Mouse (Mus musculus) layer of hippocampus, postnatal 25 days (tissue): Measurements from ENCODE around the gene Dusp16. TPM values are rescaled to one million over a fixed set of nuclear protein-coding genes. Genes with fewer than 3 reads are reported as not detected.
A peak's percentile ranks its signal among the peaks of the same experiment; 100 is the strongest.

ENCODE experiments used
- DNase-seq, 2 experiments: peaks; one replicate each; pipeline ENCODE4 v3.0.0; 2022; ENCODE audit warnings: mixed read lengths in 2 of 2, low spot score in 1 of 2; ENCODE audit errors: extremely low spot score in 1 of 2
- total RNA-seq, 2 experiments: library from RNA; stranded (reverse); gene quantifications; 2 replicates each; pipeline ENCODE4 v1.2.3; 2021

Dusp16 gene
- total RNA-seq, 2 experiments from 2014 or later = 8.9 to 10.4 TPM

DNA sequence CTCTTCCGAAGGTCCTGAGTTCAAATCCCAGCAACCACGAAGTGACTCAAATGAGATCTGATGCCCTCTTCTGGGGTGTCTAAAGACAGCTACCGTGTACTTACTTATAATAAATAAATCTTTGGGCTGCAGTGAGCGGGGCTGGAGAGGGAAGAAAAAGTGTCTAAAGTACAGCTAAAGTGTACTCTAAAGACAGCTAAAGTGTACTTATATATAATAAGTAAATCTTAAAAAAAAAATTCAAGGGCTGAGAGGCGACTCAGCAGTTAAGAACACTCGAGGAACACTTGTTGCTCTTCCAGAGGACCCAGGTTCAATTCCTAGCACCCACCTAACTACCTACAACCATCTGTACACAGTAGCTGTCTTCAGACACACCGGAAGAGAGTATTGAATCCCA lies 46.5 kb downstream of the Dusp16 start:
- DNase-seq = no peak

DNA sequence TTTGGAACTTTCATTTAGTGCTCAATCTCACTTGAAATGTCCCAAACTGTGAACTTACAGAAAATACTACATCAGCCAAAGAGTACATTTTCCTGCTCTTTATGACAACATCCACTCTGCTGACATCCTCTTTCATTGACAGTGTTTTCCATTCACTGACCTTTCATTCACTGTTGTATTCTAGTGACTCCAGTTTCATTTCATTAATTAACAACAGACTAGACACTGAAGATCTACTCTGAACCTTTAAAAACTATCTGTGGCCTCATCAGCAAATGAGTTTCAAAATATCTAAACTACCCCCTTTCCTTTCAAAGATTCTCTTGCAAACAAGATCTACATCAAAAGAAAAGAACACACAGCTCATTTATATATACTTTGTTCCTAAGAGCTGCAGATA lies 48.9 kb downstream of the Dusp16 start:
- DNase-seq = no peak

DNA sequence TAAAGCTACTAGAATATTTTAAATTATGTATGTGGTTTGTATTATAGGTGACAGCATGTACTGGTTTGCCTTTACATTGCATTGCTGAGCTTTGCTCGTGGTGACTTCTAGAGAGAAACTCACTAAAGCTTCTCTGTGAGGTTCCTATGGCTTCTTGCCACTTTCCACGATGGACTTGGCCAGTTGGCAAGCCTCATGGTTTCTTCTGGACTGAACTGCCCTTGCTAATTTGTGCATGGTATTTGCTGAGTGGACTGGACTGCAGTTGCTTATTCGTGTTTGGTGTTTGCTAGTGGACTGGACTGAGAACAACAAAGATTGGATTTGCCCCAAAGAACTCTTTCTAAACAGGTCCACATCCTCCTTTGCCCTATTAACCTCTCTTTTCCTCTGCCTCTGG lies 55.6 kb downstream of the Dusp16 start:
- DNase-seq = no peak

DNA sequence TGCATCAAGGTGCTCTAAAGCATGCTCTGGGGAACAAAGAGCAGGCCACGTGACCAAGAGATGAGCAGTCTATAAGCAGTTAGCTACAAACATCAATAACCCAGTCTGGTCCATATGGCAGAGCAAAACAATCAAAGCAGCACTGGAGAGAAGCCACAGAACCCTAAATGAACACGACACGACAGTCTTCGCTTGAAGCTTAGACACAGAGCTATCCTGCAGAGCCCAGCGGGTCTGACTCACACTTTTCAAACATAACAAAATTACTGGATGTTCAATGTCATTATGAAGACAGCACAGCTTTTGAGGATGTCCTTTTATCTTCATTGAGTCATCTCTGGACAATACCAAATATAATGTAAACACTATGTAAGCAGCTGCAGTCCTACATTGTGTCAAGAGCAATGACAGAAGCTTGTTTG lies 58.6 kb downstream of the Dusp16 start:
- DNase-seq = no peak

DNA sequence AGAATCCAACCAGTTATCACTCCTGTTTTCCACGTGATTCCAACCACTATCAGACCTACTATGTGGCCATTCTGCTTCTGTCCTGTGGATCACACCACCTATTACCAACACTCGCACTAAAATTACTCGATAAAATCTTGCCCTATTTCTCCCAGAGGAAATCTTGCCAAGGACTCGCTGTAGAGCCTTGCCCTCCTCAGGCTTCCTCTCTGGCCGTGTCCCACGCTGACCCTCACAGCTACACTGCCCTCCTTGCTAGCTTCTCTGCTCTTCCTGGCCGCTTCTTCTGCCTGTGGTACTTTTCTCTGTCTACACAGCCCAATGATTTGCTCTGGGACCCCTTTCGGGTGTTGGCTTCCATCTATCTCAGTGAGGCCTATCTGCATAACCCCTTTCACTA lies 59.6 kb downstream of the Dusp16 start:
- no peak for DNase-seq

DNA sequence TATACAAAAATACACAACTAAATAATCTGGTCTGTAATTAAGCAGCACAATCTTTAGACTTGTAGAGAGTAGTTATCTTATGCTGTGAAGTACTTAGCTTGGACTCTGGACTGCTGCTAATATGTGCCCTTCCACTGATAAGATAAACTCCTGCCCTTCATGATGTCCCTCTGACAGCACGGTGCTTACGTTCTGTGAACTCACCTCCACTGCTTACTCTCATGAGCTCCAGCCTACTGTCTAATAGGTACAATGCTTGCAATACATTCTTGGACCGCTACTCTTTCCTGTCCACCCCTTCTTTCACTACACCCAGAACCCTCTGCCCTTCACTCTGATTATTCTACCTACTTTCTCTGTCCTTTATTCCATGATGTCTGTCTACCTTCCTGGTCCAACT lies 61.4 kb downstream of the Dusp16 start:
- no peak for DNase-seq

DNA sequence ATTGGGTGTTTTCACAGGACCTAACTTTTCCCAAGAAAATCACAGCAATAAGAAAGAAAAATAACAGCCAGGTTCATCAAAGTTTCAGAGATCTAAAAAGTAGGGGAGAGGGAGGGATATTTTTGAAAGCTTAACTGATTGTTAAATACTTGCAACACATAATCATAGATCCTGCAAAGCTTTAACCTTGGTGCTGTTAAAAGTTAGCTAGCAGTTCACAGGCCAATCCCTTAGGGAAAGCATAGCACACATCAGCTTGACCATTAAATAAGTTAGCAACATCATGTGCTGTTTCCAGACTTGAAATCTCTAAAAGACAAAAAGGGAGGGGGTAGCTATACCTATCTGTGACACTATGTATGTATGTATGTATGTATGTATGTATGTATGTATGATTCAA lies 67.0 kb downstream of the Dusp16 start:
- DNase-seq = no peak

GRCm38 (mm10) chr6:134723833-134724553 lies 68.4 kb downstream of the Dusp16 start:
- no peak for DNase-seq

DNA sequence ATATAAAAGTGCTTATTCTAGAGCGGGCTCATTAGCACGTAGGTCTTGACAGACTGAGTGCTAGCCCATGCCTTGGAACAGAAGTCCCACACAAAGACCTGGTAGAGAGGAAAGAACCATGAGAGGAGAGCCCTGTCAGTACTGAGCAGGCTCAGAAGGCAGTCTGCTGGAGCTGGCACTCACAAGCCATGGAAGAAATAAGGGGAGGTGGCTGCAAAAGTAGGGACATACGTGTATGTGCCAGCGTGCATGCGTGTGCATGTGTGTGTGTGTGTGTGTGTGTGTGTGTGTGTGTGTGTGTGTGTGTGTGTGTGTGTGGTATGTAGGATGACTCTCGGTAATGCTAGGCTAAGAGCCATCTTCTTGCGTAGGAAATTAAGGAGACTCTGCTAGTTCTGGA lies 69.1 kb downstream of the Dusp16 start:
- DNase-seq = no peak

- no peak for DNase-seq
Observed at GRCm38 (mm10) chr6:134722906-134723305, 69.5 kb downstream of the Dusp16 start.

DNA sequence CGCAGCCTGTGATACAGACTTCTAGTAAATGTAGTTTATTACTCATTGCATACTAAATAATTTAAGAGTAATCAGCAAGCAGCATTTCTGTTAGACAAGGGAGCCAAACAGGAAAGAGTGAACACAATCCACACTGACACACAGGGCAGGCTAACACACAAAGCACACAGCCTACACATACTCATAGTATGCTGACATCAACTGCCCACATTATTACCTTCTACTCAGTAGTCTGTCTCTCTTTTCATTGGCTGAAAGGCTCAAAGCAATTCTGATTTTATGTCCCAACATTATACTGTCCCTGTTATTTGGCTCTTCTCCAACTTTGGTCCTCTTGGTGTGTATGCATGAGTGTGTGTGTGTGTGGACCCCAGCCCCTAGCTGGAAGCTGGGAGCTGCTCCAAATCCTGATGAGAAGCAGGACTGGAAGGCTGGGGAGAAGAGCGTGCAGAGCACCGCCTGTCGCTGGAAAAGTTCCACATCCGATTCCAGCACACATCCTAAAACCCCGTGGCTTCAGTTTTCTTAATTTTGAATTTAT lies 70.6 kb downstream of the Dusp16 start:
- no peak for DNase-seq

DNA sequence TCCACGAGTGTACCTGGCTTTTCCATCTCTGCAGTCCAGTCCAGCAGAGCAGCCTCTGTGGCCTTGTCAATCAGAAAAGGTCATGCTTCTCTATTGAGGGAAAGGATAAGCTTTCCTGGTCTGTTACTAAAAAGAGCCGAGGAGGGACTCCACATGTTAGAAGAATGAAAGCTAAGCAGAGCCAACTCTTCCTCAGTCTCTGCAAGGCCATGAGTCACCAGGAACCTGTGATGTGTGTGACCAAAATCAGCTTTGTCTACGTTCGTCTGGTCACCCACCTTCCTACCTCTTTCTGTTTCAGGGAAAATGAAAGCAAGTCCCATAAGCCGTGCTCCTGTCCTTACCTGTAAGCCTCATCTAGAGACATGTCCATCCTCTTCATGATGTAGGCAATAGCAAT lies 72.3 kb downstream of the Dusp16 start:
- no peak for DNase-seq

DNA sequence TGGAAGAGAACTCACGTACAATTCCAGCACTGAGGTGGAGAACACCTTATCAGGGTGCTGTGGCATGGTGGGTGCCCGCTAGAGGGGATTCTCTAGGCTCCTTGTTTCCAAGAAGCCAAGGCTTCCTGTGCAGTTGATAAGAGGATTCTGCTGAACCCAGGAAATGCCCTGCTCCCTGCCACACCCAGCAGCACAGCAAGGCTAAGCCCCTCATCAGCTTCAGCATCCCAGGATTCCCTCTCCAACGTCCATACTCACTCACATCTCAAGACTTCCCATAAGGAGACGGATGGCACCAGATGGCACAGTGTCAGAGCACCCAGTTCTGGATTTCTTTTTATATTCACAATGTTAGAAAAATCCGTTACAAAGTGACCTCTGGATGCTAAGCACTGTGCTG lies 73.3 kb downstream of the Dusp16 start:
- DNase-seq = no peak

DNA sequence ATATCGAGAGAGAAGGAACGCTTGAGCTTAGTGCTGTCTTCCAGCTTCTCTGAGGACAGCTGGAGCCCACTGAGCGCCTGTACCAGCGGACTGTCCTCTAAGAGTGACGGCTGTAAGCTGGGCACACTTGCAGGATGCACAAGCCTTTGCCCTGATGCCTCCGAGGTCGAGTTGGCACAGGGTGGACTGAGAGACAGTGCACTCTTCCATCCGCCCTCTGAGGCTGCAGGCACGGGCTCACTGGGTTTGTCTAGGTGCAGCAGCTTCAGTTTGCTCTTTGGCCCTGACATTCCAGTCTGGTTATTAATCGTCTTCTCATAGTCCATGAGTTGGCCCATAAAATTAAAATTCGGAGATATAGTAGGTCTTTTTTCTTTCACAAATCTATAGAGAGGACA lies 73.8 kb downstream of the Dusp16 start:
- DNase-seq = no peak

GRCm38 (mm10) chr6:134717886-134718667 lies 74.3 kb downstream of the Dusp16 start:
- peak in 1 of 2 experiments; percentile 8 for DNase-seq

DNA sequence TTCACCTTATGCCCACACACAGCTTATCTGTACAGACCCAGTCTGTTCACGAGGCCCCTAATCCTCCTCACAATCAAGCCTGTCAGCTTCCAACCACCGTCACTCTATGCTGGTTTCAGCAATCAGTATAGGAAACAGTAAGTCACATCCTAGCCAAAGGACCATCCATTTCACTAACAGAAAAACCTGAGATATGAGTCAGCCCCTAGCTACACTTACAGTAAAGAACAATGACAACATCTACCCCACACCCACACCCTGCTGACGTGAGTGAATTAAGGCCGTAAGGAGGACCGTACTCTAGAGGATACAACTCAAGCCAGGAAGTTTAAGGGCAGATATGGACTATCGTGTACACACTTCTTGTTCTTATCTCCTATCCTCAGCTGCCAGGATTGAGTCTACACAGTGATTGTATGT lies 76.2 kb downstream of the Dusp16 start:
- DNase-seq = no peak

GRCm38 (mm10) chr6:134713897-134714296 lies 78.5 kb downstream of the Dusp16 start:
- DNase-seq = no peak

DNA sequence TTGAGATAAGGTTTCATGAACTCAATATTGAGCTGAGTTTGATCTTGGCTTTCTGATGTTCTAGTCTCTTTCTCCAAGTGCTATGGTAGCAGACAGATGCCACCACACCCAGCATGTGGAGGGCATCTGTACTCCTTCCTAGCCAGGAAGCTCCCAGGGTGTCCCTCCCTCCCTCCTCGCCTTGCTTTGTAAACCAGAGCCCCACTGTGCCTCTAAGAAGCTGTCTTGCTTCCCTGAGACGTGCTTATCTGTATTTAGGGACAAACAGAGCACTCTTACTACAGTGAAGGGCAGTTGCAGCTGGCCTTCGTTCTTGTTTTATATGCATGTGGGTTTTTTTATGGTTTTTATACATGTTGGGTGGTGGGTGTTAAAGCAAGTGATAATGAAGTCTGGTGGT lies 79.1 kb downstream of the Dusp16 start:
- DNase-seq = no peak

- peak in 1 of 2 experiments; percentile 16 for DNase-seq
Observed at GRCm38 (mm10) chr6:134710020-134710419, 82.4 kb downstream of the Dusp16 start.

DNA sequence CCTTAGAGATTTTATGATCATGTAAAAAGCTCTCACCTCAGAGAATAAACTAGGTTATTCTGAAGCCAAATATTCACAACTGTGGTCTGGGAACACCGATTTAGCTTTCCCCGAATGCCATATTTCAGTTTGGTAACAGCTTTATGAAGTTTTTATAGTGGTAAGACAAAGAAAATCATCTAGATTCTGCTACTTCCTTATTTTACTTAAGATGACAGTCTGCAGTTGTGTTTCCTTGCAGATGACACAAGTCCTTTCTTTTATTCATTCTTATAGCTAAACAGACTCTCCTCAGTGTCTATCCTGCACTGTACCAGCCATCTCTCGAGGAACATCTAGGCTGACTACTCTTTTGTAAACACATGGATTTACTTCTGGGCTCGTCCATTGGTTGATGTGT lies 86.0 kb downstream of the Dusp16 start:
- DNase-seq = no peak

DNA sequence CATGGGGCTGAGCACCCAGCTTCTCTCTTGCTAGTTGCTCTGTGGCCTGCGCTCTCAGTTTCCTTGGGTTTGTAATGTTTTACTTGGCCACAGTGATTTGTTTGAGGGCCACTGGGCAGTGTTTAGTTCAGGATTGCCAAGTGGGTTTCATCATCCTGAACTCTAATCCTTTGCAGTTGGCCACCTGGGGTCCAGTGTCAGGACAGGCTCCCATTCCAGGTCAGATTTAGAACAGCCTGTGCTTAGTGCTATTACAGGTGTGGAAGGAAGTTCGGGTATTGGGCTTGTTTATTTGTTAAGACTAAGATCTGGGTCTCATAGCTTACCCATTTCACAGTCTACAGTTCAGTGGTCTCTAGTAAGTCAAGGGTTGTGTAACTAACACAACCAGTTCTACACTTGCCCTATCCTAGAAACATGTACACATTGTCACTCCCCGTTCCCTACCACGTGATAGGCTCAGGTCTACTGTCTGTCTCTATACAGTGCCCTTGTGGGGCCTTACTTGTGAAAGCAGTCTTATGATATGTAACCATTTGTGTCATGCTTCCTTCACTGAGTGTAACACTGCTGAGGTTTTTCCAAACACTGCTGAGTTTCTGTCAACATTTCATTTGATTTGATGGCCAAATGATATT lies 89.3 kb downstream of the Dusp16 start:
- DNase-seq = no peak
